Mouse (Mus musculus): ENCODE data around the gene S1pr2. TPM values are rescaled to one million over a fixed set of nuclear protein-coding genes. Genes with fewer than 3 reads are reported as not detected.

The S1pr2 gene
- 1.4 and 1.6 TPM in 2 replicates for polyA plus RNA-seq (2012)

DNA sequence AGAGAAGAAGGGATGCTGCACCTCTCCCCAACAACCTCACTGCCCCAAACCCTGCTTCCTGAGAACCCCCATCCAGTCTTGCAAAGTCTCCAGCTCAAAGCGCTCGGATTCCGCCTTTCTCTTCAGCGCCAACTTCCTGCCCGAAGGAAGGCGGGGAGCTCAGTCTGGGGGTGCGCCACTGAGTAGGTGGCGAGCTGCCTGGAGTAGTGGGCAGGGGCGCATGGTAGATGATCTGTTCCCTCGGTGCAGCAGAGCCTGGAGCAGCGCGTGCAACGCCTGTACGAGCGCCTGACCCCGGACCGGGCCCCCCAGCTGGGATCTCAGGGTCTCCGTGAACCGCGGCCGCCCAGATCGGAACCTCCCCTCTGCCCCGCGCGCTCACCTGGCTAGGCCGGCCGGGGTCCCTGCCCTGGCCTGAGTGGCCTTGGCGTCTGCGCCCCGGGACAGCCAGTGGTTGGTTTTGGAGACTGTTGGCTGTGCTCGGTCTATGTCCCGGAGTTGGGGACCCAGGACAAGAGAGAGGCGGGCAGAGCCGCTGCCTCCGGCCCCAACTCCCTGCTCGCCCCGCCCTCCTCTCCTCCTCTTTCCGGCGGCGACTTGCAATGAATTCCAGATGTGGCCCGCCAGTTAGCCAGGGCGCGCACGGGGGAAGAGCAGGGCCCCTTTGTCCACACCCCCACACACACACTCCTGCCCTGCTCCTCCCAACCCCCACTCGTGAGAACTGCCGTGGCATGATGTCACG is at the start of gene S1pr2:
S1pr2 (minus strand) TSS at position 566 of the 745 bp plus-strand sequence.
- TF ChIP-seq GATA1 (IDR thresholded peaks at IDR 0.05; ENCODE audit: low read length) = no peak

DNA sequence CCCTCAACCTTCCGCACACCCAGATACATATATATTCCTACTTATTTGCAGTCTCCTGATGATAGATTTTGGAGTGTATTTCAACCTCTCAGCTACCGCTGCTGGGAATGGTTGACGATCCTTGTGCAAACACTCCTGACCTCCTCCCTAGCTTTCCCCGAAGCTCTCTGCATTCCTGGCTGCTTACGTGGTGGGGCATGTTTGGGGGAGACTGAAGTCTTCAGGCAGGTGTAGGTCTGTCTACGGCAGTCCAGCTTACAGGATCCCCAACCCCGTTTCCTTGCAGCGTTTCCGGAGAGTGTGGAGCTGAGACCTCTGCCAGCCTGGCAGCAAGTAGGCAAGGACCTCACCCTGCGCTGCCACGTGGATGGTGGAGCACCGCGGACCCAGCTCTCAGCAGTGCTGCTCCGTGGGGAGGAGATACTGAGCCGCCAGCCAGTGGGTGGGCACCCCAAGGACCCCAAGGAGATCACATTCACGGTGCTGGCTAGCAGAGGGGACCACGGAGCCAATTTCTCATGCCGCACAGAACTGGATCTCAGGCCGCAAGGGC is 48.8 kb upstream of the S1pr2 start:
- TF ChIP-seq GATA1 (IDR thresholded peaks at IDR 0.05; ENCODE audit: low read length) = no peak

DNA sequence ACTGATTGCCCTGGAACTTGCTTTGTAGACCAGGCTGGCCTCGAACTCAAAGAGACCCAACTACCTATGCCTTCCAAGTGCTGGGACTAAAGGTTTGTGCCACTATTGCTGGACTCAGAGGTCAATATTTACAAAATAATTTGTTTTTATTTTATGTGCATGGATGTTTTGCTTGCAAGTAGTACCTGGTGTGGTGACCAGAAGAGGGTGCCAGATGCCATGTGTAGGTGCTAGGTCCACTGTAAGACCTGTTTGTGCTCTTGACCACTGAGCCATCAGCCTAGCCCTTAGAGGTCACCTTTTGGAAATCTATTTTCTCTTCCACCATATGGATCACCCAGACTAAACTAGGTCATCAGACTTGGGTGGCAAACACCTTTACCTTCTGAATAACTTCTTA is 46.1 kb upstream of the S1pr2 start:
- TF ChIP-seq GATA1 (IDR thresholded peaks at IDR 0.05; ENCODE audit: low read length) = no peak

DNA sequence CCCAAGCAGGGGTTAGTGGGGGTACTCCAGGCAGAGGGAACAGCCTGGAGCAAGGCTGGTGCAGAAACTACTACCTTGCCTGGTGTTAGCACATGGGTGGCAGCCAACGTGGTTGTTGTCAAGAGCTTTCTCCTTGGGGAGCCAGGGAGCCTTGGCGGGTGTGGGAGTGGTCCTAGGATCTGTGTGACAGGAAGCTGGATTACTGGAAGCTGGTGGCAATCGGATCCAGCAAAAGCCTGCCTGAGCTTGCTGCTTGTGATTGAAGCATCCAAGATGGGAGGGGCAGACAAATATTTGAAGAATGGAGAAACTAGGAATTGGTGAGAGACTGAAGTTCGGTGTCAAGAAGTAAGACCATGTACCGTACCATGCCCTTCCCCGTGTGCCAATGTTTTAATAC is 45.7 kb upstream of the S1pr2 start:
- no peak for TF ChIP-seq GATA1 (IDR thresholded peaks at IDR 0.05; ENCODE audit: low read length)

DNA sequence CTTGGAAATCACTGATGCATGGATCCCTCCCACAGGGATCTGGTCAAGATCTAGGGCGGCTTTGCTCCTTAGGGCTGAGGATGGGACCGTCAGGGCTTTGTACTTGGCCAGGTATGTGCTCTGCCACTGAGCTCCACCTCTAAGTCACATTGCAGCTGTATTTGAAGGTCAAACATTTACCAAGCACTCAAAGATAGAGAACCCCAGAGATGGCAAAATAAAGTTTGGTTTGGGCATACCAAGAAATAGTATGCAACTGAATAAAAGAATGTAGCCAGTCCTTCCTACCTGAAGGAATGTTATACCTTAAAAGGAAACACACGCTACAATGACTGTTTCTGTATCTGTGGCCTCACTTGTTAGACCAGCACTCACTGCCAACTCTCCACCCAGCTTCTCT is 44.8 kb upstream of the S1pr2 start:
- no peak for TF ChIP-seq GATA1 (IDR thresholded peaks at IDR 0.05; ENCODE audit: low read length)

DNA sequence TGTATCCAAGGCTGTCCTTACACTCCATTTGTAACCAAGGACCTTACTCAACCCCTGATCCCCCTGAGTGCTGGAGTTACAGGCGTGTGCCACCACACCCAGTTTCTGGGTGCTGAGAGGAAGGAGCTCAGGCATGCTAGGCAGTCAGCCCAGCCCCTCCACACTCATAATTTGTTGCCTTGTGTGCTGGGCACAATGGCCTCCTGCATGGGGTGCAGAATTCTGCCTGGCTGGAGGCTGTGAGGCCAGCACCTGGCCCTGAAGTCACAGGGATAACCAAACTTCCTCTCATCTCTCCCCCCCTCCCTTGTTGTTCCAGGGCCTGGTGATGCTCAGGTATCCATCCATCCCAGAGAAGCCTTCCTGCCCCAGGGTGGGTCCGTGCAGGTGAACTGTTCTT is 42.0 kb upstream of the S1pr2 start:
- no peak for TF ChIP-seq GATA1 (IDR thresholded peaks at IDR 0.05; ENCODE audit: low read length)

DNA sequence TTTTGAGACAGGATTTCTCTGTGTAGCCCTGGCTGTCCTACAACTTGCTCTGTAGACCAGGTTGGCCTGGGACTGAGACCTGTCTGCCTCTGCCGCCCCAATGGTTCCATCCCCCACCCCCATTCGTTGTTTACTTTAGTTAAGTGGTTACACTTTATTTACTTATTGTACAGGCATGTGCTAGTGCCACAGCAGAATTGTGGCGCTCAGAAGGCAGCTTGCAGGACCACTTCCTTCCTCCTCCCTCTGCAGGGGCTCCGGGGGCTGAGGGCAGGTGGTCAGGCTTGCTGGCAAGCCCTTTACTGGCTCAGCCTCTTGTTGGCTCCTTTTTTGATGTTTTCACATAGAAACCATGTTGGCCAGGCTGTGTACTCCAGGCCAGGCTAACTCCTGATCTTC is 40.6 kb upstream of the S1pr2 start:
- no peak for TF ChIP-seq GATA1 (IDR thresholded peaks at IDR 0.05; ENCODE audit: low read length)

DNA sequence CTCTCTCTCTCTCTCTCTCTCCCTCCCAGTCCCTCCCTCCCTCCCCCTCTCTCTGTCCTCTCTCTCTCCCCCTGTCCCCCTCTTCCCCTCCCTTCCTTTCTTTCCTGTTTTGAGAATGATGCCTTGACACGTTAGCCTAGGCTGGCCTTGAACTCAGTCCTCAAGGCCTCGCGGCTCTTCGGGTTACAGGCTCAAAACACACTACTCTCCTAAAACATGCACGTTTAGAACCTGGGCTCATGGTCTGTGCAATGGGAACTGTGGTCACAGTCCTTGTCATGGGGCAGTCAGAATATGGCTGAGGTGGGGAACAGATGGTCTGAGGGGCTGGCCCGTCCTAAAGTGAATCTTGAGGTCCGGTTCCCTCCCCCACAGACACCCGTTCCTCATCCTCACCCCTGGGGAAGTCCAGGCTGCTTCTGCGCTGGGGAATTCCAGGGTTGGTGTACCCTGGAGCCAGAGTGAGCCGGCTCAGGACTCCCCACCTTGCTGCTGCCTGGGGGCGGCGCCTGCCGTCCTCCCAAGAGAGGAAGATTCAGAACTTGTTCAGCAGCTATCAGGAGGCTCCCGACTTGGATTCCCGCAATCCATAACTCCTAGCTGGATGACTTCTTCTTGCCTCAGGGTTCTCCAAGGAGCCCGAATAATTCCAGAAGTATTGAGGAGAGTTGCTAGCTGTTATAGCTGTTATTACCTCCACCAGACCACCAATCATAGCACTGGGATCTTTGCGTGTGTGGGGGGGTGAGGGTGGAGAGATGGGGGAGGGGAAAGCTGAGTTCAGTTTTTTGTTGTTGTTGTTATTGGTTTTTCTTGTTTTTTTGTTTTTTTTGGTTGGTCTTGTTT is 40.0 kb upstream of the S1pr2 start:
- no peak for TF ChIP-seq GATA1 (IDR thresholded peaks at IDR 0.05; ENCODE audit: low read length)

DNA sequence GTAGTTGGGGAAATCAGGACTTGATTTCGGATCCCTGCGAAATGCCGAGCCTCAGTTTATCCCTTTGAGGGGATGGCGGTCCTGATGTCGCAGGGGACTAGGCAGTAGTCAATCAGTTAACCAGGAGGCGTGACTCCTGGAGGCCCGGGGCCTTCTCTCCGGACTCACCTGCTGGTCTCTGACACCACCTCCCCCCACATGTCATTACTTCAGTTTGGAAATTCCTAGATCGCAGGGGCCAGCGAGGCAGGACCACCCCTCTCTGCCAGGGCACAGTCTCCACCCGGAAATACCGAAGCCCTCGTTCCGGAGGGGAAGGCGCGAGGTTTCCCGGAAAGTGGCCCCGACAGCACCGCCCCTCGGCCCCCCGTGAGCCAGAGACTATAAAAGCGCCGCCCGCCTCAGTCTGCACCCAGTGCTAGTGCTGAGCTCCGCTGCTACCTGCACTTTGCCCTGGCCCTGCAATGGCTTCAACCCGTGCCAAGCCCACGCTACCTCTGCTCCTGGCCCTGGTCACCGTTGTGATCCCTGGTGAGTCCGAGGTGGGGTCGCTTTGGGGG is 39.1 kb upstream of the S1pr2 start, which contains the start of gene Icam1:
Icam1 (plus strand) TSS at position 415 of the 560 bp plus-strand sequence.
- TF ChIP-seq GATA1 (IDR thresholded peaks at IDR 0.05; ENCODE audit: low read length) = no peak

DNA sequence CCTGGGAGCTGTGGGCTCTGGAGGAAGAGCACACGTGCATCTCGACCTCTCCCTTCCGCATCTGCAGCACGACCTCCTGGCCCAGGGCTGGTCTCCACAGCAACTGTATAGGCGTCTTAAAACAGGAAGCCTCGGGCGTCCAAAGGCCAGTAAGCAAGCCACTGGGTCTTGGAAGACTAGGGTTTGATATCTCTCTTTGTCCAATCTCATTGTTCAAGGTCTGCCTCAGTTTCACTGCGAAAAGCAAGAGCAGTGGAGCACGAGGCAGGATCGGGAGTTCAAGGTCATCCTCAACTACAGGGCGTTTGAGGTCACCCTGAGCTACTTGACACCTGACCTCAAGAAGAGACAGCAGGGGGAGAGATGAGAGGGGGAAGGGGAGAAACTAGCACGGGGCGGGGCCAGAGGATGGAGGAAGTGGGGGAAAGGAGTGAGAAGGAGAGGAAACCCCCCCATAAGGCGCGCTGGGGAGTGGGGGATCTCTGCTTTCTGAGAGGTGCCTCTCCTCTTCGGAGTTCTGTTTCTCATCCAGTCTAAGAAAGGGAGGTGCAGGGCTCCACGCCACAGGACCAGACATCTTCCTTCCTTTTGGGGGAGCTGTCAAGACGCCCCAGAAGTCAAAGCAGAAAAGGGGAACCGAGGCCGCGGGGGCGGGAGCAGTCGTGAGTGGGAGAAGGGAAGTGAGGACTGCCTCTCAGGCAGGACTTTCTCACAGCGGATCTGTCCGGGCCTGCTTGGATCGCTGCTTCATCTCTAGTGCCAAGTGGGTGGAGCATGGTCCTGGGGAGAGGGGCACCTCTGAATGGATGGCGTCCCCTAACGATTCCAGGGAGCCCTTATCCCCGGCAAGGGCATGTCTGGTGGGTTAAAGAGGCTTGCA is 38.4 kb upstream of the S1pr2 start:
- no peak for TF ChIP-seq GATA1 (IDR thresholded peaks at IDR 0.05; ENCODE audit: low read length)

DNA sequence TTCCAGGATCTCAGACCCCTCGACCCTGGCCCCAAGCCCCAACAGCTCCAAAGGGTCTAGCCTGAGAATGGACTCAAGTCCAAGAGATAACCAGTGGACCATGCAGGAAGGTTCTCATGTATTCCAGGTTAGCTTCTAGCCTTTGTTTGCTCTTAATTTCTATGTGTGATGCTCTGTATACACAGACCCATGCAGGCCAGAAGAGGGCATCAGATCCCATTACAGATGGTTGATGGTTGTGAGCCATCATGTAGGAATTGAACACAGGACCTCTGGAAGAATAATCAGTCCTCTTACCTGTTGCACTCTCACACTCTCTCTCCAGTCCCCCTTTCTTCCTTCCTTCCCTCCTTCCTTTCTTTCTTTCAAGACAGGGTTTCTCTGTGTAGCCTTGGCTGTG is 35.8 kb upstream of the S1pr2 start:
- no peak for TF ChIP-seq GATA1 (IDR thresholded peaks at IDR 0.05; ENCODE audit: low read length)

DNA sequence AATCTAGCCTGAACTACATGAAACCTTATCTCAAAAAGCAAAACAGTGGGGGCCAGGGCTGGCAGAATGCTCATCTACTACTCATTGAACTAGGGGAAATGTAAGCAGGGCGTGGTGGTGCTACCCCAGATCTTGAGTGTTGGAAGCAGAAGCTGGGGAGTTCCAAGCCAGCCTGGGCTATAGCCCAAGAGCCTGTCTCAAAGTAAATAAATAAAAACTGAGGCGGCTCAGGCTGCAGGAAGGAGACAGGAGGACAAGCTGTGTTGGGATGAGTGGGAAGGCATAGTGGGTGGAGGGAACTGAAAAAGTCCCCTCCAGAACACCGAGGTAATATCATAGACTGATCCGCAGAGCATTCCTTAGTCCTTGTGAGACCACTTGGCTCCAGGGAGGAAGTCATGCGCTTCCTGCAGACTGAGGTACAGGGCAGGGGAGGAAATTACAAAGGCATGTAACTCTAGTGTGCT is 35.3 kb upstream of the S1pr2 start:
- no peak for TF ChIP-seq GATA1 (IDR thresholded peaks at IDR 0.05; ENCODE audit: low read length)

DNA sequence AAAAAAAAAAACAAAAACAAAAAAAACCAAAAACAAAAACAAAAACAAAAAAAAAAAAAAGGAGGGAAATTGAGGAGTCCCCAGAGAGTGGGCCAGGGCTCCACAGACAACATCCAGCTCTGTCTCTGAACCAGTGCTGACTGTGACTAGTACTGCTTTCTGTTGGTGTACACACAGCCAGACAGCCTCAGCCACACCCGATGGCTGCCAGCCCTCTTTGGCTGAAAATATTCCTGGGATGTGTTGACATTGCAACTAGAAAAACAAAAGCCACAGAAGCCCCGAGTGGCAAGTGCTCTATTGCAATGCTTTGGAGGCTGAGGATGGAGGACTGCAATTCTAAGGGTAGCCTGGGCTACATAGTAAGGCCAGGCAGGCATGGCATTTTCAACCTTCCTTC is 33.8 kb upstream of the S1pr2 start:
- no peak for TF ChIP-seq GATA1 (IDR thresholded peaks at IDR 0.05; ENCODE audit: low read length)

DNA sequence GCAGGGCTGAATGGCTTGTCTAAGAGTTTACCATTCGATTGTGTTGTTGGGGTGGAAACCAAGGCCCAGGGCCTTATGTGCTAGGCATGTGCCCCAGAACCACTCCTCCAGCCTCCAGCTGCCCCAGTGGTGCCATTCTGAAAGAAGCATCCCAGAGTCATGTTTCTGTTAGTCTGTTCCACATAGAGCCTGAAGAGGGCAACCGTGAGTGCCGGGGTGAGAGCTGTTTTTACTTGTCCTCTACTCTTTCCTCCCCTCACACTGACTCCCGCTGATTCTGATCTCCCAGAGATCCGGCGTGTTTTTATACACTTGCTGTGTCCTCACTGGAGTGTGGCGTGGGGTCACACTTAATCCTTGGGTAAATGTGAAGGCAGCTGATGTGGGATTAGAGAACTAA is 31.4 kb upstream of the S1pr2 start:
- no peak for TF ChIP-seq GATA1 (IDR thresholded peaks at IDR 0.05; ENCODE audit: low read length)
